Mouse (Mus musculus): ENCODE results near the gene Efna5. TPM values are rescaled to one million over a fixed set of nuclear protein-coding genes. Genes with fewer than 3 reads are reported as not detected.

Efna5 gene
- polyA plus RNA-seq, 1 experiment = 49.7 TPM

DNA sequence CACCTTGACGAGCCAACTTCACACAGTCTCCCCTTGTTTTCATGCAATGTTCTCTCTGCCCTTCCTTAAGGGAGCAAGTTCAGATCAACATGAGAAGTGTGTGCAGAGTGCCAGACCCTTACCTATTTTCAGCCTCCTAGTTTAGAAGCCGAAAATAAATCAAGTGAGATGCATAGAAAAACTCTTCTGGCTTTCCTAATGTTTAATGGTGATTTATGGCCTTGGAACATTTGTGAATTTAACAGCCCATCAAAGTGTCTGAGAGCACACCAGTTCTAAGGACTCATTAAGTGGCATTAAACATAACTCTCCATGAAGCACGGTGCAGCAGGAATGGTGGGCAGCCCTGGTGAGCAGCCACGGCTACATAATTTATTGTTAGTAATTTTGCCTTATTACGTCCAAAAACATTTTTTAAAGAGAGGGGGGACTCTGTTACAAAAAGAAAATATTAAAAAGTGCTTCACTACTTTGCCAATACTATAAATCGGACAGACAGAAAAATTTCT lies 44.5 kb downstream of the Efna5 start:
- Histone ChIP-seq H3K4me1 (ENCODE audit: control insufficient read depth, insufficient read depth, low read length) (no peaks in the 10 kb centered on the region), H3K4me3 (ENCODE audit: insufficient read depth, low read length) (no peak overlapping the region)
- TF ChIP-seq CTCF (IDR thresholded peaks at IDR 0.05; ENCODE audit: borderline replicate concordance, insufficient read depth, low read length) (no peak), POLR2A (IDR thresholded peaks at IDR 0.05; ENCODE audit: low read depth, low read length) (no peak)

DNA sequence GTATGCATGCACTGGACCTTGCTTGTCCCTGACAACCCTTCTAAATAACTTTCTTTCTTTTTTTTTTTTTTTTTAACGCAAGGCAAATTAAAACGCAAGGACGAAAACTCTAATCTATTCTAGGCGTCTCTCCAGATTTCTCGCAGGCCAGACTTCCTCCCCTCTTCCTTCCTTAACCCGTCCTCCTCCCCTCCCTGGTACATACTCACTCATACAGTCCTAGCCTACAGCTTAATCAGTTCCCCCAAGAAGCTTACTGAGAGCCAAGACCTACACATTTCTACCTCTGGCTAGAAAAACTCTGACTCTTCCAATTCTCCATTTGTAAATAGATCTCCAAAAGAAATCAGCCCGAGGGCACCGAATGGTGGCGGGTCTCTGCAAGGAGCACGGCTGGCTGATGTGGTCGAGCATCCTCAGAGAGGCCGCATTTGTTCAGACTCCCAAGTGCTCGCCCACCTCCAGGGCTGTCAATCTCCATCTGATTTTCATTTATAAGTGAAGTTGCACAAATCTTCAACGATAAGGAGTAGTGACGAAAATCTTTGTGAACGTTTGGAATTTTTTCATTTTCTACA lies 48.5 kb downstream of the Efna5 start:
- TF ChIP-seq CTCF (IDR thresholded peaks at IDR 0.05; ENCODE audit: borderline replicate concordance, insufficient read depth, low read length) (no peak), POLR2A (IDR thresholded peaks at IDR 0.05; ENCODE audit: low read depth, low read length) (no peak)
- Histone ChIP-seq H3K27ac (ENCODE audit: insufficient read depth, low read length) (no peak overlapping the region), H3K4me3 (ENCODE audit: insufficient read depth, low read length) (no peak overlapping the region), H3K4me1 (ENCODE audit: control insufficient read depth, insufficient read depth, low read length) (no peaks in the 10 kb centered on the region)

More for the DNA sequence above, 44.5 kb downstream of the Efna5 start:
- no peak overlapping the region for H3K27ac ChIP-seq (ENCODE audit: insufficient read depth, low read length)

DNA sequence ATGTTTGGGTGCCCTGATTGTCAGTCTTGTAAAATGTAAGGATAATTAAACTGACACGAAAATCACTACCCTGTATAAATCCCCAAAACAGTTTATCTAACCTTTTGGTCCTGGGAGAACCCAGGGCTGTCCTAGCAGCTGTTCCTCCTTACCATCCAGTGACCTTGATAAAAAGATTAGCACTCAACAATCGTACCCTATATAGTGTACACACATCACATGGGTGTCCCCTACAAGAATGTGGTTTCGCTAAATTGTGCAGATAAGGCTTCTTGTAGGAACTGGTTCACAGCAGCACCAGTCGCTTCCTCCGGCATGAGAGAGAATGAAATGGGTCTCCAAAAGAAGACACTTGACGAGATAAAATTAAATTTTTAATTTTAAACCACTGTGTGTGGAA lies 53.6 kb downstream of the Efna5 start:
- no peak overlapping the region for H3K27ac ChIP-seq (ENCODE audit: insufficient read depth, low read length)
- TF ChIP-seq POLR2A (IDR thresholded peaks at IDR 0.05; ENCODE audit: low read depth, low read length) = no peak
- no peak for TF ChIP-seq CTCF (IDR thresholded peaks at IDR 0.05; ENCODE audit: borderline replicate concordance, insufficient read depth, low read length)

DNA sequence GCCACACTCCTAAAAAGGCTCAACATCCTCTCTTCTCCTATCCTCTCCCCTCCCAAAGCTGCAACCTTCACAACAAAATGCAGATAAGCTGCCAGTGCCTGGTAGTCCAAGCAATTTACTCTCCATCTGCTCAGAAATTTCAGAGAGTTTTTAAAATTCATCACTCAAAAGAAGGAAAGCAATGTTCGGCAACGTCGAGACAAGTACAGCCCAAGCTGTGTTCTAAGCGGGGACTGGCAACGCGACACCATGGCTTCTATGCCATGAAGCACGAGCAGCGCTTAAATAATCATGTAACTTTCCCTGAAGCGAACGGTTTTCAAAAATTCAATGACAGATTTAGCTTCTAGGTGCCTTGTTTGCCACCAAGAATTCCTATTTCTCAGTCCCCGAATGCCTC lies 59.9 kb downstream of the Efna5 start:
- no peak overlapping the region for H3K4me3 ChIP-seq (ENCODE audit: insufficient read depth, low read length)
- H3K27ac ChIP-seq (ENCODE audit: insufficient read depth, low read length) = no peak overlapping the region
- no peak for TF ChIP-seq CTCF (IDR thresholded peaks at IDR 0.05; ENCODE audit: borderline replicate concordance, insufficient read depth, low read length)
- 0 out of 2 replicates have a peak, but pooled peaks cover 5% of the 10 kb centered on the region for H3K4me1 ChIP-seq (ENCODE audit: control insufficient read depth, insufficient read depth, low read length)

More for the DNA sequence above, 53.6 kb downstream of the Efna5 start:
- Histone ChIP-seq H3K4me3 (ENCODE audit: insufficient read depth, low read length) (no peak overlapping the region), H3K4me1 (ENCODE audit: control insufficient read depth, insufficient read depth, low read length) (no peaks in the 10 kb centered on the region)

DNA sequence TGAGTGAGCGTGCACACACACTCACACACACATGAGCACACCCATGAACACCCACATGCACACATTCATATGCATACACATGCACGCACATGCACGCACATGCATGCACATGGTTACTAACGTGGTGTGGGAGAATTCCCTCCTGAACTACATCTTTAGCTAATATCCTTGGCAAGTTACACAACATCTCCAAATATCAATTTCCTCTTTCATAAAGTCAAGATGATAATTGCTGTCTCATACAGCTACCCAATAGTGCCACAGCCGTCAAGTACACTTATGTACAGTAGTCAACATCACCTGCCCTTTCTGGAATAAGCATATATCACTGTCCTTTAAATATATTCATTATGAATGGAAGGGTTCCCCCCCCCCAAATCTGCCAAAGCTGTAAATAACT lies 61.2 kb downstream of the Efna5 start:
- Histone ChIP-seq H3K27ac (ENCODE audit: insufficient read depth, low read length) (no peak overlapping the region), H3K4me1 (ENCODE audit: control insufficient read depth, insufficient read depth, low read length) (0 out of 2 replicates have a peak, but pooled peaks cover 5% of the 10 kb centered on the region), H3K4me3 (ENCODE audit: insufficient read depth, low read length) (no peak overlapping the region)
- no peak for TF ChIP-seq CTCF (IDR thresholded peaks at IDR 0.05; ENCODE audit: borderline replicate concordance, insufficient read depth, low read length)
- TF ChIP-seq POLR2A (IDR thresholded peaks at IDR 0.05; ENCODE audit: low read depth, low read length) = no peak

DNA sequence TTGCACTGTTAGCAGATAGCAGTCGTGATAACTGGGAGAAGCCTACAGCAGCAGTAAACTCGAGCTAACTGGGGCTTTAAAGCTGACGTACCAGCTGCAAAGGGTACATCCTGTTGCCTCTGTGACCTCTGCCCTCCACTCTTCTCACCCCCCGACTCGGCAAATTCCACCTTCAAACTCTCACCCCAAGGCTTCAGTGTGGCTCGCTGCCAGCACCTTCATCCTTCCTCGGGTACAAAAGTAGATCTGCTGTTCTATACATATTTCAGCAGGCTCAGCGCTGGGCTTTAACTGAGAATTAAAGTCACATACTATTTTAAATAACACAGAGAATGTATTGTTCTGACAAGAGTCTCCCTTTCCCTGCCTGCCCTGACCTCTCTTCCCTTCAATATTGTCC lies 62.3 kb downstream of the Efna5 start:
- H3K4me3 ChIP-seq (ENCODE audit: insufficient read depth, low read length) = no peak overlapping the region
- TF ChIP-seq POLR2A (IDR thresholded peaks at IDR 0.05; ENCODE audit: low read depth, low read length) = no peak
- no peak for TF ChIP-seq CTCF (IDR thresholded peaks at IDR 0.05; ENCODE audit: borderline replicate concordance, insufficient read depth, low read length)
- 0 out of 2 replicates have a peak, but pooled peaks cover 5% of the 10 kb centered on the region for H3K4me1 ChIP-seq (ENCODE audit: control insufficient read depth, insufficient read depth, low read length)
- no peak overlapping the region for H3K27ac ChIP-seq (ENCODE audit: insufficient read depth, low read length)

DNA sequence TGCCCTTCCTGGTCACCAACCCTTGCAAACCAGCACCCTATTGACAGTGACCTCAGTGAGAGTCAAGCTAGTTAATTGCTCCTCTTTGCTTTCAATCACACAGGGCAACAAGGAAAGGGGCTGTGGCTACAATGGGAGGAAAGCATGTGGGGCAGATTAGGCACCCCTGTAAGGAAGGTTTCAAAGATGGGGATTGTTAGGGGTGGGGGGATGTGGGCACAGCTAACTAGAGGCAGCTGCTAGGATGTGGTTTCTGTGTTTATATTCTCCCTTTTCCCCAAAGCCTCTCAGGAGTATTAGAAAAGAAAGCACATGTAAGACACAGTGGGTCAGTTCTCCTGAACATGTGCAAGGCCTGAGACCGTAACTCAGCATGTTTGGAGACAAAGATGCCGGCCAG lies 62.8 kb downstream of the Efna5 start:
- Histone ChIP-seq H3K27ac (ENCODE audit: insufficient read depth, low read length) (no peak overlapping the region), H3K4me3 (ENCODE audit: insufficient read depth, low read length) (no peak overlapping the region), H3K4me1 (ENCODE audit: control insufficient read depth, insufficient read depth, low read length) (0 out of 2 replicates have a peak, but pooled peaks cover 5% of the 10 kb centered on the region)

DNA sequence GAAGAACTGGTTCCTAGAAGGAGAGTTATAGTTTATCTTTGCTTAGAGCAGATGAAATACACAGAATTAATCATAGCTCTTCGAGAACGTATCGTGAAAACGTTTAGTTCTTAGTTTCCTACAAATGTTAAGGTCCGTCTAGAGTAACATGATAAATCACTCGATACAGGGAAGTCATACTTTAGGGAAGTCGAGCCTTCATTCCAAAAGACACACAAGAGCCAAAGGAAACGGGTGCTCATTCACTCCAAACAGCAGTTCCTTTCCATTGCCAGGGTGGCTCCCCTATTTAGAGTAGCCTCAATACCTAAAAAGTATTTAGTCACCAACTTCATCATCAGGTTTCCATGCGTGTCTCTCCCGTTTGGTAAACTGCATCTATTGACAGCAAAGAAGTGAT lies 64.2 kb downstream of the Efna5 start:
- TF ChIP-seq POLR2A (IDR thresholded peaks at IDR 0.05; ENCODE audit: low read depth, low read length) (no peak), CTCF (IDR thresholded peaks at IDR 0.05; ENCODE audit: borderline replicate concordance, insufficient read depth, low read length) (no peak)
- H3K4me1 ChIP-seq (ENCODE audit: control insufficient read depth, insufficient read depth, low read length) = 0 out of 2 replicates have a peak, but pooled peaks cover 5% of the 10 kb centered on the region

More for the DNA sequence above, 62.8 kb downstream of the Efna5 start:
- TF ChIP-seq POLR2A (IDR thresholded peaks at IDR 0.05; ENCODE audit: low read depth, low read length) (no peak), CTCF (IDR thresholded peaks at IDR 0.05; ENCODE audit: borderline replicate concordance, insufficient read depth, low read length) (no peak)

DNA sequence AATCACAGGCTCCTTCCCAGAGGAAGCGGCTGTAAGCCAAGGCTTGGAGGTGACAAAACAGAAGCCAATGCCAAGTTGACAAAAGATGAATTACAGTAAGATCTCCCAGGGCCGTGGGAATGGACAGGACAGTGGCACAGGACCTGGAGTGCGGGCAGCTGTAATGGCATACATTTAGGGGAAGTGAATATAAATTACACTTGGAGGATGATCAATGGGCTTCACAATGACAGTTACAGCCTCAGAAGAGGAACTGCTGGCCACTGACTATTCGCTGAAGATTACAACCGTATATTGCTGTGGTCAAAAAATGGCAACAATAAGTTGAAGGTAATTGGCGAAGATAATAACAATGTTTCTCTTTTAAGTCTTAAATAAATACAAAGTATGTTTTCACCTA lies 67.7 kb downstream of the Efna5 start:
- no peak for TF ChIP-seq POLR2A (IDR thresholded peaks at IDR 0.05; ENCODE audit: low read depth, low read length)

More for the DNA sequence above, 64.2 kb downstream of the Efna5 start:
- no peak overlapping the region for H3K27ac ChIP-seq (ENCODE audit: insufficient read depth, low read length)
- H3K4me3 ChIP-seq (ENCODE audit: insufficient read depth, low read length) = no peak overlapping the region

DNA sequence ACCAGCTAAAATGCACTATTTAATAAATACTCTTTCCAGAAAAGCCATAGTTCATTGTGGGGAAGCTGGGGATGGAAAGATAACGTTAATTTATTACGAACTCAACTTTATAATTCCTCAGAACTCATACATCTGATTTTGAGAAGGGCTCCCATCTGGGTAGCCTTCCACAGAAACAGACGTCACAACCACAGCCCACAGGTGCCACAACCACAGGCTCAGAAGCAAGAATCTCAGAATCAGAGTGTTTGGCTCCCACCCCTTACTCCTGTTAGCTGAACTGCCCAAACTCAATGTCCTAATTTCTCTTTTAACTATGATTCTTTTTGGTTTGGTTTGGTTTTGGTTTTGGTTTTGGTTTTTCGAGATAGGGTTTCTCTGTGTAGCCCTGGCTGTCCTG lies 73.2 kb downstream of the Efna5 start:
- Histone ChIP-seq H3K4me1 (ENCODE audit: control insufficient read depth, insufficient read depth, low read length) (no peaks in the 10 kb centered on the region), H3K27ac (ENCODE audit: insufficient read depth, low read length) (no peak overlapping the region), H3K4me3 (ENCODE audit: insufficient read depth, low read length) (no peak overlapping the region)
- TF ChIP-seq POLR2A (IDR thresholded peaks at IDR 0.05; ENCODE audit: low read depth, low read length) = no peak
- no peak for TF ChIP-seq CTCF (IDR thresholded peaks at IDR 0.05; ENCODE audit: borderline replicate concordance, insufficient read depth, low read length)

More for the DNA sequence above, 67.7 kb downstream of the Efna5 start:
- Histone ChIP-seq H3K4me1 (ENCODE audit: control insufficient read depth, insufficient read depth, low read length) (no peaks in the 10 kb centered on the region), H3K4me3 (ENCODE audit: insufficient read depth, low read length) (no peak overlapping the region), H3K27ac (ENCODE audit: insufficient read depth, low read length) (no peak overlapping the region)
